Mouse (Mus musculus) lung, postnatal 36 days (tissue): ENCODE results near the gene Ckap4.
"Not testable (repeated sequence)": the region's sequence is repeated elsewhere in the genome, so short reads cannot be mapped to it uniquely, and the experiment has no call there.

Source experiments
- DNase-seq: peaks from one replicate; pipeline ENCODE4 v3.0.0; 2022; ENCODE audit warnings: mixed read lengths

Gene Ckap4

GRCm38 (mm10) chr10:84496805-84497204 lies 37.1 kb downstream of the Ckap4 start:
- no peak for DNase-seq

GRCm38 (mm10) chr10:84494432-84494831 lies 39.4 kb downstream of the Ckap4 start:
- DNase-seq = no peak

DNA sequence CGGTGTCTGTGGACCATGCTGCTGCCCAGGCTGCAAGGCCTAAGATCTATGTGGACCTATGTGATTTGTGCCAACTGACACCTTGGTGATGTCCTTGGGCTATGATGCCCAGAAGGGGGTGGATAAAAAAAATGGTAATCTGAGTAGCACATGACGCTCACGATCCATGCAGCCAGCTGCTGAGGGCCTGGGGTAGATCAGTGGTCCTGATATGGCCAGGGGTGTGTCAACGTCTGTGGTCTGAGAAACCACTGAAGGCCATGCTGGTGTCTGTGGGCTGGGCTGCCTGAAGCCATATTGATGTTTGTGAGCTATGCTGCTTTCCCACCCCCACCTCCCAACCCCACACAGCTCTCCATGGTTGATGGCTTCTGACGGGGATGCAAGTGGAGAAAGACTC lies 43.7 kb downstream of the Ckap4 start:
- DNase-seq = no peak

GRCm38 (mm10) chr10:84488315-84488714 lies 45.5 kb downstream of the Ckap4 start:
- peak; percentile 85 for DNase-seq

GRCm38 (mm10) chr10:84484661-84485060 lies 49.2 kb downstream of the Ckap4 start:
- peak; percentile 42 for DNase-seq

DNA sequence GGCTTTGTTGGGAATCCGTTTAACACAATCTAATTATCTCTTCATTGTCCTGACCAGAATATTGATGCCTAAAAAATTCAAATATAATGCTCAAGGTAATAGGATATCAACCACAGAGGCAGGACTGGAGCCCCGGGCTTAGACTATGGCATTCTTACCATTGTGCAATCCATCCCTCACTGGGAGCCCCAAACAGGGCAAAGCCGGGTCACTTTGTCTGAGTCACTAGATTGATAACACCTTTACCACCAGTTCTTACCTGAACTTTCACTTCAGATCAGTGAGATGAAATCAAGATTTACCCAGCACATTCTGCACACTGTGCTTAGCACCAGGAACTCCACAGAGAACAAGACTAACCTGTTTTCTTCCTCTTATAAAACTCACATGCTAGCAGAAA lies 50.3 kb downstream of the Ckap4 start:
- DNase-seq = peak; percentile 22

- DNase-seq = no peak
Observed at GRCm38 (mm10) chr10:84483069-84483468, 50.8 kb downstream of the Ckap4 start.

- not testable (repeated sequence) for DNase-seq
Observed at GRCm38 (mm10) chr10:84482418-84482817, 51.4 kb downstream of the Ckap4 start.

DNA sequence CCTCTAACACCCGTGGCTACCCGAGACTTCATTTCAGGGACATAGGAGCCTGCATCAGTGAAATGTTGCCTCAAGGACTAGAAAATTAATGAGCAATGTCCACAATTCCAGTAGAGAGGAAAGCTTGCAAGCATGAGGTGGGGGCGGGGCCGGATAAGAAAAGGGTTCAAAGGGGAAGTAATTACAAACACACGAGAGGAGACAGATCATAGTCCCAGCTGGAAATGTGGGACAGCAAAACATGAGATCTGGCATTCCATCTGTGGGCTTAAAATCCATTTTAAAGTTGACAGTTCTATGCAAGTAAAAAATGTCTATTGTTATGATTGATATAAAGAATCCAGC lies 52.6 kb downstream of the Ckap4 start:
- DNase-seq = peak; percentile 36

DNA sequence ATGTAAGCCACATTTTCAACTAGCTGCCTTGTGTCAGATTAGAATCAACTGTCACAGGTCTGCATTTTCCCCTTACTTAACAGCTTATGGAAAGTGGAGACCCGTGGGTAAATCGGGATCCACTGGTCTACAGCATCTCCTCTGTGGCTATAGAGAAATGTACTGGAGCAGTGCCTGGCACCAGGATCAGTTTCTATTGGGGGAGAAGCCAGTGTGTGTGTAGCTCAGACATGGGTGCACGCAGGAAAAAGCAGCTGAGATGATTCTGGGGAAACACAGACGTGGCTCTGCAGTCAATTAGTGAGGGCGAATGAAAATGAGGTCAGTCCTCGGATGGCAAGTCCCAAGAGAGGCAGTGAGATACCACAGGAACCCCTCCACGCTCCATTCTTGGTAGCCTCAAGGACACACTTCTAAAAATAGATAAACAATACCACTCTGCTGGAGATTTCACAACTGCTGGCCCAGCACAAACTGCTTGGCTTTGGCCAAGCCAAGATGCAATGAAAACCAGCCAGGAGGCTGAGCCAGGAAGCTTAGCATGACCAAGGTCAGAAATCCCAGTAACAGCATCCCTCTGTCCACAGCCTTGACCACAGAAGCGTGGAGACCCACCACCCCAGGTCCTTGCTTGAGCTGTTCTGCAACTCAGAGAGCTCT lies 53.1 kb downstream of the Ckap4 start:
- peak; percentile 57 for DNase-seq

GRCm38 (mm10) chr10:84480146-84480545 lies 53.7 kb downstream of the Ckap4 start:
- no peak for DNase-seq

DNA sequence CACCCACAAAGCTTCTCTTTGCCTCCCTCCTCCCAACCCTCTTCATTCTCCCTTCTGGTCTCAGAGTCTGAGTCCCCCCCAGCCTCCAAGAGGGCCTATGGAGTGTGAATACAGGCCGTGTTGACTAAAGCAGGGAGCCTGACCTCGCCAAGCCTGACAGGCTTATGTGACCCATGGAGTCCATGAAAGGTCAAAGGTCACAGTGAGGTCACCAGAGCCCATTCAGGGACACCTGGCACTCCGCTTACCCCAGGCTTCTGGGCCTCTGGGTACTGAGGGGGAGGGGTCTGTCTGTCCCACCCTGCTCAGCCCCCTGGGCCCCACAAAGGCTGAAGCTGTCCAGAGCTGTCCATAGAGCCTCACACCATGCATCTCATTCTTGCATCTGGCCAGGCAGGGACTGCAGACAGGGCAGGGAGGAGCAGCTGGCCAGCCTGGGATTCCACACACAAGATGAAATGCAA lies 56.2 kb downstream of the Ckap4 start:
- no peak for DNase-seq

GRCm38 (mm10) chr10:84477045-84477612 lies 56.7 kb downstream of the Ckap4 start:
- no peak for DNase-seq
